Mouse (Mus musculus): ENCODE measurements around the gene Ftl1-ps1.

DNA sequence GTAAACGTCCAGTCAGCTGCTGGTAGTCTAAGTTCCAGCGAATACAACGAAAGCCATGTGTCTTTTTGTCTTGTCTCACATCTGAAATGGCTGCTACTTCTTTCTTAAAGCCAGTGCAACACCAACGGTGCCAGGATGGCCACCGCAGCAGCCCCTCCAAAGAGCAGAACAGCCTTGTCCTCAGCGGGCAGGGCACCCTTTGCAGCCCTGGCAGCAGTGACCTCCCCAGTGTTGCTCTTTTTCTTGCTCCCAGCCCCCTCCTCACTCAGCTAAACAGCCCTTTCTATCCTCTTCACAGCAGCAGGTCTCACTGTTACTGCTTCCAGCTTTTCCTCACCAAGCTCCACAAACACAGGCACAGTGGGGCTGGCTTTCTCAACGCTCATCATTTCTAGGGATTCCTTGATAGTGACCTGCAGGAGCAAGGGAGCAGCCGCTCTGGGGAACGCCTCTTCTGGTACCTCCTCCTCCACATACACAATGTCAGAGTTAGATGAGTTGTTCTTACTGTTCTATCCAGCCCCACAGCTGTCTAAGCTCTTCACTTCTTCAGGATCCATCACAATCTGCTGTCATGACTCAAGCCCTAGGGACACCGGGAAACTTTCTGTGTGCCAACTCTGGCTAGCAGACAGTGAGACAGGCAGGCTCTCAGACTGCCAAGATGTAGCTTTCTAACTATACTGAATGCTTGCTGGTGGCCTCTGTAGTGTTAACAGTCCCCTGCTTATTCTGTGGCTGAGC is 17.8 kb upstream of the Ftl1-ps1 start:
- TF ChIP-seq CTCF (IDR thresholded peaks at IDR 0.05; ENCODE audit: low read depth) (no peak), EP300 (IDR thresholded peaks at IDR 0.05; ENCODE audit: low read depth) (no peak)
